Mouse (Mus musculus): ENCODE results near the gene Dennd5b. TPM values are rescaled to one million over a fixed set of nuclear protein-coding genes. Genes with fewer than 3 reads are reported as not detected.

Dennd5b gene
- polyA plus RNA-seq, 1 experiment, result 6.9 TPM

DNA sequence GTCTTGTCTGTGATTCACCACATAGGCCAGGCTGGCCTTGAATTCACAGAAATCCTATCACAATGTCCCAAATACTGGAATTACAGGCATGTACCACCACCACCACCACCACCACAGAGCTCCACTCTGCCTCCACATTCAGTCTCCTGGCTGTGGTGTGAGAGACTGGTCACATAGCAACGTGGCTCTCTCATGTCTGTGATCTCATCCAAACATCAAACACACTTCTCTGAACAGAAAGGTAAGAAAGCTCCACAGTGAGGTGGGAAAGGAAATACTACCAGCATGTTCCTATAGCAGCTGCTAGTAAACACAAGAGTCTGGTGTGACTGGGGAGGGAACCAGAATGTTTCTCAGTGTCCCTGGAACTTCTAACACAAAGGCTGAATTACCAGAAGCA lies 140.2 kb downstream of the Dennd5b start:
- Histone ChIP-seq H3K4me3 (ENCODE audit: insufficient read depth, low read length) (no peak overlapping the region), H3K4me1 (ENCODE audit: control insufficient read depth, insufficient read depth, low read length) (no peaks in the 10 kb centered on the region), H3K27ac (ENCODE audit: insufficient read depth, low read length) (no peak overlapping the region)
- TF ChIP-seq POLR2A (IDR thresholded peaks at IDR 0.05; ENCODE audit: low read depth, low read length) (no peak), CTCF (IDR thresholded peaks at IDR 0.05; ENCODE audit: borderline replicate concordance, insufficient read depth, low read length) (no peak)

GRCm38 (mm10) chr6:148959540-148960238 lies 141.8 kb downstream of the Dennd5b start:
- H3K4me1 ChIP-seq (ENCODE audit: control insufficient read depth, insufficient read depth, low read length), result no peaks in the 10 kb centered on the region
- H3K27ac ChIP-seq (ENCODE audit: insufficient read depth, low read length), result no peak overlapping the region
- no peak overlapping the region for H3K4me3 ChIP-seq (ENCODE audit: insufficient read depth, low read length)
- TF ChIP-seq CTCF (IDR thresholded peaks at IDR 0.05; ENCODE audit: borderline replicate concordance, insufficient read depth, low read length), result no peak
- TF ChIP-seq POLR2A (IDR thresholded peaks at IDR 0.05; ENCODE audit: low read depth, low read length), result no peak

- H3K4me3 ChIP-seq (ENCODE audit: insufficient read depth, low read length), result no peak overlapping the region
- TF ChIP-seq POLR2A (IDR thresholded peaks at IDR 0.05; ENCODE audit: low read depth, low read length) (no peak), CTCF (IDR thresholded peaks at IDR 0.05; ENCODE audit: borderline replicate concordance, insufficient read depth, low read length) (no peak)
- H3K27ac ChIP-seq (ENCODE audit: insufficient read depth, low read length), result no peak overlapping the region
- no peaks in the 10 kb centered on the region for H3K4me1 ChIP-seq (ENCODE audit: control insufficient read depth, insufficient read depth, low read length)
Observed at GRCm38 (mm10) chr6:148958712-148959111, 142.8 kb downstream of the Dennd5b start.

DNA sequence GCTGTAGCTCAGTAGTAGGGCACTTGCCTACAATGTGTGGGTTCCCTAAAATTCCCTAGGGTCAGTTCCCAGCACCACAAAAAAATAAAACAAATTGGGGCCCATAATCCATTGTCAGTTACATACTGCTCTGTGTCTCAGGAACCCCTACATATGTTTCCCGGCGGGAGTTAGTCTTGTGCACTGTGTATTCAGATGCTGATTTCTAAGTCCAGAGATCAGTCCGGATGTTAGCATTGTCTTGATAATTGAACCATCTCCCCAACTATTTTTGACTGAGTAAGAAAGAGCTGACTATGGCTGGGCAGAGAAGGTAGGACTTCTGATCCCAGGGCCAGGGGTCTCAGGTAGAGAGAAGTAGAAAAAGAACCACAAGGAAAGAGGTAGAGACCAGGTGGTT lies 144.4 kb downstream of the Dennd5b start:
- Histone ChIP-seq H3K4me3 (ENCODE audit: insufficient read depth, low read length) (no peak overlapping the region), H3K27ac (ENCODE audit: insufficient read depth, low read length) (no peak overlapping the region)

DNA sequence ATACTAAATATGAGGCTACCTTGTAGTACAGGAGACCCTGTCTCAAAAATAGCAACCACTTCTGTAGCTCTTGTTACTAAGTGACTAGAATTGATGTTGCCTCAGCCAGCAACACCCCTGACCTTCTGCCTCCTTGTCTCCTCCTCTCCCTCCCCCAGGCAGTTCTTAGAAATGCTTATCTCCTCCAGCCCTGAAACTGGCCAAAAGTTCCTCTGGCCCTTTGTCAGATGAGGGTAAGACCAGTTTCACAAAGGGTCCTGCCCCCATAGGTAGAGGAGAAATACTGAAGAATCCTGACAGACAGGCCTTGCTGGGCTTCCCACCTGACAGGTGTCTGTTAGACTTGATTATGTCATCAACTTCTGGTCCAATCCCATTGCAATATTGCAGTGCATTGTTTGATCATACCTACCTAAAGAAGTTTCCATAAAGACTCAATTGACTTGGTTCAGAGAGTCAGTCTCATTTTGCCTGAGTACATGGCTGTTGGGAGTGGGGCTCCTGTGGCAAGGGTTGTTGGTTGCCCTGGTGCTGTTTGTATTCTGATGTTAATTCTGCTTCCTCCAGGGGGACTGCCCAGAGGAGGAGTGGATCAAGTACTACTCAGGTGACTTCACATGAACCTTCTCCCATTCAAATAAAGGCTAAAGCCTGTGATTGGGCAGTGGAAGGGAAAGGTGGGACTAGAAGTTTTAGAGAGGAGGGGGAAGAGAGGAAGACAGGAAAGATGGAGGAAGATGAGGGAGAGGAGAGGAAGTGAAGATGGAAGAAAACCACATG lies 145.6 kb downstream of the Dennd5b start:
- no peak overlapping the region for H3K4me3 ChIP-seq (ENCODE audit: insufficient read depth, low read length)
- TF ChIP-seq CTCF (IDR thresholded peaks at IDR 0.05; ENCODE audit: borderline replicate concordance, insufficient read depth, low read length) (no peak), POLR2A (IDR thresholded peaks at IDR 0.05; ENCODE audit: low read depth, low read length) (no peak)
- H3K27ac ChIP-seq (ENCODE audit: insufficient read depth, low read length), result no peak overlapping the region
- H3K4me1 ChIP-seq (ENCODE audit: control insufficient read depth, insufficient read depth, low read length), result no peaks in the 10 kb centered on the region

More for the DNA sequence above, 144.4 kb downstream of the Dennd5b start:
- no peaks in the 10 kb centered on the region for H3K4me1 ChIP-seq (ENCODE audit: control insufficient read depth, insufficient read depth, low read length)
- no peak for TF ChIP-seq POLR2A (IDR thresholded peaks at IDR 0.05; ENCODE audit: low read depth, low read length)
- TF ChIP-seq CTCF (IDR thresholded peaks at IDR 0.05; ENCODE audit: borderline replicate concordance, insufficient read depth, low read length), result no peak

DNA sequence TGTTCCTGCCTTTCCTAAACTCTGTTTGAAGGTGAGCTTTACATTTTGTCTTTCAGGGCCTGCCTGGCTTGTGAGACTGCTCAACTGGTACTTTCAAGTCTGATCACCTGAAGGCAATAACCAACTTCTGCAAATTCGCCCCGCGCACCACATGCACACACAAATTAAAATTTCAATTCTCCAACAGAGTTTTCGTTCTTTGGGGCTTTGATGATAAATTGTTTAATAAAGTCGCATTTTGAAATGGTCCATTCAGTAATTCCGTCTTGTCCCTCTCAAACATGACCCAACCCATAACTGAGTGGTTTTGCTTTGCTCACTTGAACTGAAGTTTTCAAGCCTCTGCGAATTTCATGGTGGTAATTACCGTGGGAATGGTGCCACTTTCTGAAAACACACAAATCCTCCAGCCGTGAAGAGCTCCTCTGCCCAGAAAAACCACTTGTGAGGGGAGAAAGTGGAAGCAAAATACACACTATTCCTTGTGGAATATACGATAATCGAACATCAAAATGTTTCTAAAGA lies 154.5 kb downstream of the Dennd5b start:
- TF ChIP-seq CTCF (IDR thresholded peaks at IDR 0.05; ENCODE audit: borderline replicate concordance, insufficient read depth, low read length) (no peak), POLR2A (IDR thresholded peaks at IDR 0.05; ENCODE audit: low read depth, low read length) (no peak)
- peak overlapping the region; percentile 64 for H3K4me3 ChIP-seq (ENCODE audit: insufficient read depth, low read length)
- no peak overlapping the region for H3K27ac ChIP-seq (ENCODE audit: insufficient read depth, low read length)
- no peaks in the 10 kb centered on the region; the same call in 1 of the 2 replicates for H3K4me1 ChIP-seq (ENCODE audit: control insufficient read depth, insufficient read depth, low read length)

DNA sequence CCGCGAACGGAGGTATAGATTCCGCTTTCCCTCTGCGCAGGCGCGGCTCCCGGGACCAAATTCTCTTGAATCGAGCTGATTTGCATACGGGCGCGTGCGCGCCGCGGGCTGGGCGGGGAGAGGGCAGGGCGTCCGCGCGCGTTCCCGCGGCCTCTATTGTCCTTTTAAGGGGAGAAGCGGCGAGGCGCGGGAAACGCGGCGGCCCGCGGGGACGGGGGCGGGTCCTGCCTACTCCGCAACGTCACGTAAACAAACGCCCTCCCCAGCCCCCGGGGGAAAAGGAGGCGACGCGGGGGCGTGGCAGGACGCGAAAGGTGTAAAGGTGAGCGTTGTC lies 155.1 kb downstream of the Dennd5b start, which contains the start of gene Sinhcaf:
Gene Sinhcaf, minus strand, starts transcription at position 59 of the 334 bp plus-strand sequence.
- Histone ChIP-seq H3K4me3 (ENCODE audit: insufficient read depth, low read length) (peak within 1 kb of the TSS; percentile 76), H3K27ac (ENCODE audit: insufficient read depth, low read length) (peak within 1 kb of the TSS; percentile 36), H3K4me1 (ENCODE audit: control insufficient read depth, insufficient read depth, low read length) (no peaks in the 10 kb centered on the region; the same call in none of the 2 replicates)
- TF ChIP-seq CTCF (IDR thresholded peaks at IDR 0.05; ENCODE audit: borderline replicate concordance, insufficient read depth, low read length) (no peak), POLR2A (IDR thresholded peaks at IDR 0.05; ENCODE audit: low read depth, low read length) (peak; percentile 5; the same call in 1 of the 2 replicates)

DNA sequence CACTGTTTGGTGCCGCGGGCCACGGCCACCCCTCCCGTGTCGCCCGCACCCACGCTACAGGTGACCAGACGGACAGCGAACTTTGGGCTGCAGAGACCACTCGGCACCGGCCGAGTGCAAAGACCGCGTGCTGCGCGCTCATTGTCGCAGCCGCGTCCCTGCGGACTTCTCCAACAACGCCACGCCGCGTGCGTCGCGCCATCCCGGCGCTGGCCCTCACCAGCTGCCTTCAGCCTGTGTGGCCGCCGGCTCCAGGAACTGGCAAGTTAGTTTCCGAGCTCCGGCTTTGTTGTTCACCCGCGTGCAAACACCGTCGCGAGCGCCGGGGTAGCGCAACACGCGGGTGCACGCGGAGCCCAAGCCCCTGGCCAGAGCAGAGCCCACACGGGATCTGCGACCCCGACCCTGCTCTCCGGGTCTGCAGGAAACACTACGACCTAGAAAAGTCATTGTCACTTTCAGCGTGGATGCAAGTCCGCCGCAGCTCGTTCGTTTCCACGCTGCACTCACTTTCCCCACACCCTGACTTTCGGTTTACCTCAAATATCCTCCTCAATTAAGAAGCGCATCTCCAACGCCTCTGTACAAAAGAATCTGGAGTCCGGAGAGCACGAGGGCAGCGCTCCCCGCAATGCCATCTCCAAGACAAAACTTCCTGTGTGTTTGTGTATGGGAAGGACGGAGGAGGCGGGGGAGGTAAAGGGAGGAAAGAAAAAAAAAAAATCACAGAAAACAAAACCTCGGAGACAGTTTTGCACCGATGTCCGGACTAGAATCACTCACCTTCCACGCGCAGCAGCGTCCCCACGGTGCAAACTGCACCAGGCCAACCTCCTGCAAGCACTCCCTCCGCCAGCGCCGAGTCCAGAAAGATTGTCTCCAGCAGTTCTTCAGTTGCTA lies 155.7 kb downstream of the Dennd5b start:
- no peaks in the 10 kb centered on the region; the same call in none of the 2 replicates for H3K4me1 ChIP-seq (ENCODE audit: control insufficient read depth, insufficient read depth, low read length)
- H3K4me3 ChIP-seq (ENCODE audit: insufficient read depth, low read length), result peak overlapping the region; percentile 76
- H3K27ac ChIP-seq (ENCODE audit: insufficient read depth, low read length), result peak overlapping the region; percentile 36
- TF ChIP-seq CTCF (IDR thresholded peaks at IDR 0.05; ENCODE audit: borderline replicate concordance, insufficient read depth, low read length), result no peak
- TF ChIP-seq POLR2A (IDR thresholded peaks at IDR 0.05; ENCODE audit: low read depth, low read length), result peak; percentile 49

Measured in embryonic fibroblast, embryonic 13.5 days (primary cell).